Mouse (Mus musculus) CH12.LX (cell line): ENCODE data around the gene Gm49776. TPM values are rescaled to one million over a fixed set of nuclear protein-coding genes. Genes with fewer than 3 reads are reported as not detected.

Experiments
- DNase-seq: peaks from one replicate; pipeline ENCODE4 v3.0.0-alpha.2; 2013; ENCODE audit errors: extremely low read depth
- H3K27ac ChIP-seq: 2 replicates; pipeline ENCODE4 v1.5.1; 2012; ENCODE audit warnings: low read depth, mild to moderate bottlenecking, control low read depth, moderate library complexity; ENCODE audit not compliant: insufficient read depth
- H3K27me3 ChIP-seq: replicated peaks from 2 replicates; pipeline ENCODE3; 2012; ENCODE audit warnings: inconsistent platforms
- H3K36me3 ChIP-seq, 2 experiments: replicated peaks in 1 of 2; 2 replicates each; pipeline versions ENCODE3 to v1.6.1; 2012; ENCODE audit warnings: inconsistent platforms in 1 of 2, low read length in 1 of 2, mild to moderate bottlenecking in 1 of 2, mixed read lengths in 1 of 2, moderate library complexity in 1 of 2; ENCODE audit not compliant: control insufficient read depth in 1 of 2, insufficient read depth in 1 of 2
- H3K4me1 ChIP-seq, 2 experiments: 2 replicates each; pipeline ENCODE4 v1.6.1; 2012; ENCODE audit warnings: inconsistent platforms in 1 of 2, moderate library complexity in 1 of 2; ENCODE audit not compliant: insufficient read depth in 2 of 2, control insufficient read depth in 1 of 2
- H3K4me2 ChIP-seq: 2 replicates; pipeline ENCODE4 v1.6.1; 2012; ENCODE audit warnings: low read depth, mild to moderate bottlenecking, control low read depth; ENCODE audit not compliant: poor library complexity, insufficient read depth, severe bottlenecking
- H3K4me3 ChIP-seq, 3 experiments: fragments of 150-350 bp in 1 of 3; sonication (generic) in 1 of 3; replicated peaks in 1 of 3; 2 replicates each; pipeline versions ENCODE3 to v1.5.1; 2011 to 2012; ENCODE audit warnings: low read depth in 2 of 3, low read length in 2 of 3, mild to moderate bottlenecking in 2 of 3, moderate library complexity in 2 of 3, control low read depth in 1 of 3, improper control_type of control experiment in 1 of 3, inconsistent platforms in 1 of 3, mixed read lengths in 1 of 3; ENCODE audit not compliant: poor library complexity in 1 of 3
- H3K79me2 ChIP-seq: replicated peaks from 2 replicates; pipeline ENCODE4 v1.6.1; 2012; ENCODE audit warnings: mild to moderate bottlenecking, moderate library complexity; ENCODE audit not compliant: control insufficient read depth, poor library complexity, insufficient read depth, severe bottlenecking; ENCODE audit errors: extremely low read depth
- H3K9ac ChIP-seq: 2 replicates; pipeline ENCODE4 v1.6.1; 2012; ENCODE audit warnings: low read depth, mild to moderate bottlenecking, control low read depth, moderate library complexity; ENCODE audit not compliant: insufficient read depth
- H3K9me3 ChIP-seq: replicated peaks from 2 replicates; pipeline ENCODE3; 2012; ENCODE audit warnings: low read length, inconsistent platforms, mixed read lengths
- BHLHE40 ChIP-seq: IDR thresholded peaks from 2 replicates; pipeline ENCODE4 v1.6.1; 2011; ENCODE audit warnings: mild to moderate bottlenecking, low read depth, low read length, improper control_type of control experiment
- CHD2 ChIP-seq: IDR thresholded peaks from 2 replicates; pipeline ENCODE4 v1.6.1; 2011; ENCODE audit warnings: low read length, improper control_type of control experiment
- CTCF ChIP-seq, 2 experiments: IDR thresholded peaks in 1 of 2; conservative IDR thresholded peaks in 1 of 2; 2 replicates each; pipeline ENCODE4 v1.5.1; 2011 to 2012; ENCODE audit warnings: low read depth in 2 of 2, low read length in 2 of 2, improper control_type of control experiment in 1 of 2, inconsistent platforms in 1 of 2, mild to moderate bottlenecking in 1 of 2, moderate library complexity in 1 of 2
- E2F4 ChIP-seq: IDR thresholded peaks from 2 replicates; pipeline ENCODE4 v1.6.1; 2011; ENCODE audit warnings: low read depth, low read length, improper control_type of control experiment; ENCODE audit not compliant: insufficient replicate concordance
- EP300 ChIP-seq: IDR thresholded peaks from 2 replicates; pipeline ENCODE4 v1.6.1; 2011; ENCODE audit warnings: low read length, improper control_type of control experiment
- ETS1 ChIP-seq: conservative IDR thresholded peaks from 2 replicates; pipeline ENCODE4 v1.6.1; 2012; ENCODE audit warnings: low read depth, mild to moderate bottlenecking, inconsistent platforms, low read length, improper control_type of control experiment, moderate library complexity
- GABPA ChIP-seq: IDR thresholded peaks from 2 replicates; pipeline ENCODE4 v1.6.1; 2012; ENCODE audit warnings: low read depth, low read length, improper control_type of control experiment, inconsistent platforms; ENCODE audit not compliant: insufficient replicate concordance
- HCFC1 ChIP-seq: IDR thresholded peaks from 2 replicates; pipeline ENCODE4 v1.6.1; 2012; ENCODE audit warnings: low read depth, mild to moderate bottlenecking, inconsistent platforms, low read length, improper control_type of control experiment
- IRF4 ChIP-seq: IDR thresholded peaks from 2 replicates; pipeline ENCODE4 v1.6.1; 2014; ENCODE audit warnings: low read depth, mild to moderate bottlenecking, inconsistent platforms, low read length, improper control_type of control experiment
- JUND ChIP-seq: conservative IDR thresholded peaks from 2 replicates; pipeline ENCODE4 v1.6.1; 2011; ENCODE audit warnings: low read depth, low read length, improper control_type of control experiment
- KAT2A ChIP-seq: IDR thresholded peaks from 2 replicates; pipeline ENCODE4 v1.6.1; 2012; ENCODE audit warnings: low read length, improper control_type of control experiment, inconsistent platforms; ENCODE audit not compliant: insufficient replicate concordance
- MAFK ChIP-seq: IDR thresholded peaks from 2 replicates; pipeline ENCODE4 v1.6.1; 2011; ENCODE audit warnings: low read length, improper control_type of control experiment; ENCODE audit not compliant: insufficient replicate concordance
- MEF2A ChIP-seq: IDR thresholded peaks from 2 replicates; pipeline ENCODE4 v1.6.1; 2014; ENCODE audit warnings: low read depth, mild to moderate bottlenecking, inconsistent platforms, low read length, improper control_type of control experiment, borderline replicate concordance
- MXI1 ChIP-seq: IDR thresholded peaks from 2 replicates; pipeline ENCODE4 v1.6.1; 2011; ENCODE audit warnings: mild to moderate bottlenecking, low read depth, low read length, improper control_type of control experiment
- MYC ChIP-seq: IDR thresholded peaks from 2 replicates; pipeline ENCODE4 v1.6.1; 2011; ENCODE audit warnings: low read depth, mild to moderate bottlenecking, improper control_type of control experiment, low read length
- NRF1 ChIP-seq: IDR thresholded peaks from 2 replicates; pipeline ENCODE4 v1.6.1; 2014; ENCODE audit warnings: low read depth, mild to moderate bottlenecking, inconsistent platforms, low read length, improper control_type of control experiment, moderate library complexity
- PAX5 ChIP-seq: IDR thresholded peaks from 2 replicates; pipeline ENCODE4 v1.6.1; 2012; ENCODE audit warnings: low read length, inconsistent platforms, mixed read lengths
- POLR2AphosphoS2 ChIP-seq: IDR thresholded peaks from 2 replicates; pipeline ENCODE4 v1.6.1; 2011; ENCODE audit warnings: low read depth, low read length, improper control_type of control experiment
- RAD21 ChIP-seq: IDR thresholded peaks from 2 replicates; pipeline ENCODE4 v1.6.1; 2011; ENCODE audit warnings: low read depth, mild to moderate bottlenecking, low read length, improper control_type of control experiment, moderate library complexity
- RCOR1 ChIP-seq: conservative IDR thresholded peaks from 2 replicates; pipeline ENCODE4 v1.6.1; 2012; ENCODE audit warnings: low read depth, mild to moderate bottlenecking, inconsistent platforms, low read length, improper control_type of control experiment
- SIN3A ChIP-seq: IDR thresholded peaks from 2 replicates; pipeline ENCODE4 v1.6.1; 2012; ENCODE audit warnings: low read length, improper control_type of control experiment, inconsistent platforms
- SMC3 ChIP-seq: IDR thresholded peaks from 2 replicates; pipeline ENCODE4 v1.6.1; 2011; ENCODE audit warnings: low read depth, low read length, improper control_type of control experiment
- TBP ChIP-seq: conservative IDR thresholded peaks from 2 replicates; pipeline ENCODE4 v1.6.1; 2011; ENCODE audit warnings: low read depth, low read length, improper control_type of control experiment
- TCF12 ChIP-seq: IDR thresholded peaks from 2 replicates; pipeline ENCODE4 v1.6.1; 2014; ENCODE audit warnings: low read depth, mild to moderate bottlenecking, inconsistent platforms, low read length, improper control_type of control experiment
- UBTF ChIP-seq: IDR thresholded peaks from 2 replicates; pipeline ENCODE4 v1.6.1; 2012; ENCODE audit warnings: low read depth, mild to moderate bottlenecking, inconsistent platforms, low read length, improper control_type of control experiment, moderate library complexity
- ZC3H11A ChIP-seq: IDR thresholded peaks from 2 replicates; pipeline ENCODE4 v1.6.1; 2012; ENCODE audit warnings: low read depth, mild to moderate bottlenecking, inconsistent platforms, low read length, improper control_type of control experiment
- ZKSCAN1 ChIP-seq: IDR thresholded peaks from 2 replicates; pipeline ENCODE4 v1.6.1; 2012; ENCODE audit warnings: low read depth, inconsistent platforms, low read length, improper control_type of control experiment, borderline replicate concordance
- ZMIZ1 ChIP-seq: IDR thresholded peaks from 2 replicates; pipeline ENCODE4 v1.6.1; 2012; ENCODE audit warnings: low read depth, mild to moderate bottlenecking, inconsistent platforms, low read length, improper control_type of control experiment
- ZNF384 ChIP-seq: IDR thresholded peaks from 2 replicates; pipeline ENCODE4 v1.6.1; 2012; ENCODE audit warnings: low read depth, low read length, improper control_type of control experiment, inconsistent platforms
- dilution Hi-C: fragments of 300-500 bp; cut with MboI; formaldehyde crosslinking; loops from 2 replicates; pipeline ENCODE4 v1.14.3; 2020; ENCODE audit warnings: low sequenced_read_pairs; ENCODE audit not compliant: extremely low pct_unique_long_range_greater_than_20kb, extremely low pct_ligation_motif_present
- in situ Hi-C: fragments of 300-500 bp; cut with MboI; formaldehyde crosslinking; loops from 3 replicates; pipeline ENCODE4 v1.14.3; 2019; ENCODE audit warnings: low sequenced_read_pairs, low pct_ligation_motif_present, low pct_unique_long_range_greater_than_20kb, mixed read lengths
- polyA plus RNA-seq: library from polyadenylated mRNA; unstranded; fragments of >175 nt; gene quantifications from 2 replicates; pipeline ENCODE4 v1.2.1, GENCODE M21; 2012; ENCODE audit warnings: low read depth; ENCODE audit not compliant: insufficient read length
- total RNA-seq, 2 experiments: library from RNA; depleted of rRNA; stranded (reverse); fragments of 300-350 nt in 1 of 2; fragments of >200 nt in 1 of 2; gene quantifications; 2 replicates each; pipeline ENCODE4 v1.2.3; 2012 to 2014

Gene Gm49776
- total and polyA plus RNA-seq, 3 experiments, result 0.25 to 25.0 TPM; not detected in 1

GRCm38 (mm10) chr16:18213689-18214088, 44.4 kb downstream of the Gm49776 start:
- no peaks in the 10 kb centered on the region for H3K79me2 ChIP-seq
- in situ Hi-C loops (loop anchor here (5.0 kb wide), 2 partner anchors 36 to 91 kb away; no protein-coding TSS in a partner anchor), dilution Hi-C loops (no loop called here)
- TF ChIP-seq TCF12, result no peak
- no peak for TF ChIP-seq KAT2A
- no peak for TF ChIP-seq MYC
- no peak for TF ChIP-seq MAFK
- no peak for TF ChIP-seq MEF2A
- no peak for TF ChIP-seq GABPA
- H3K9ac ChIP-seq, result no peak overlapping the region
- H3K9me3 ChIP-seq, result no peaks in the 10 kb centered on the region
- H3K36me3 ChIP-seq, result no peaks in the 10 kb centered on the region
- no peak overlapping the region for H3K4me3 ChIP-seq
- no peak overlapping the region for H3K27ac ChIP-seq
- H3K27me3 ChIP-seq, result peaks cover 15% of the 10 kb centered on the region
- no peak overlapping the region for H3K4me2 ChIP-seq
- peaks cover 19 to 44% of the 10 kb centered on the region in 2 experiments for H3K4me1 ChIP-seq
- DNase-seq, result no peak

GRCm38 (mm10) chr16:18211417-18212171, 46.5 kb downstream of the Gm49776 start:
- no peak overlapping the region for H3K4me3 ChIP-seq
- peaks cover 8 to 27% of the 10 kb centered on the region in 2 experiments; a peak in 3 of 4 replicates for H3K4me1 ChIP-seq
- in situ Hi-C loops (loop anchor here (5.0 kb wide), 2 partner anchors 34 to 89 kb away; no protein-coding TSS in a partner anchor), dilution Hi-C loops (no loop called here)
- no peaks in the 10 kb centered on the region for H3K79me2 ChIP-seq
- no peaks in the 10 kb centered on the region for H3K36me3 ChIP-seq
- no peak overlapping the region for H3K9ac ChIP-seq
- no peak overlapping the region for H3K27ac ChIP-seq
- peak; percentile 78 for DNase-seq
- H3K9me3 ChIP-seq, result no peaks in the 10 kb centered on the region
- no peak overlapping the region for H3K4me2 ChIP-seq
- H3K27me3 ChIP-seq, result peaks cover 35% of the 10 kb centered on the region
- TF ChIP-seq SIN3A (0 out of 2 replicates have a peak, but pooled peaks have one; percentile 42), ZMIZ1 (no peak), ZC3H11A (peak; percentile 66), SMC3 (peak; percentile 95), JUND (no peak), ZKSCAN1 (no peak), MXI1 (peak; percentile 56; the same call in 1 of the 2 replicates), UBTF (no peak), NRF1 (0 out of 2 replicates have a peak, but pooled peaks have one; percentile 35), GABPA (no peak), IRF4 (0 out of 2 replicates have a peak, but pooled peaks have one; percentile 44), RCOR1 (0 out of 2 replicates have a peak, but pooled peaks have one; percentile 56), ETS1 (no peak), PAX5 (no peak), TCF12 (peak; percentile 61; the same call in 1 of the 2 replicates), EP300 (no peak), KAT2A (no peak), TBP (no peak), BHLHE40 (peak; percentile 41; the same call in 1 of the 2 replicates), CTCF (conservative IDR thresholded peaks at IDR 0.05 in 1 of 2, IDR thresholded peaks at IDR 0.05 in 1 of 2; ENCODE audit: low read depth in 2 of 2, low read length in 2 of 2) (peak; percentile 99), RAD21 (peak; percentile 100), CHD2 (no peak), POLR2AphosphoS2 (0 out of 2 replicates have a peak, but pooled peaks have one; percentile 43), MEF2A (peak; percentile 47; the same call in 1 of the 2 replicates), HCFC1 (peak; percentile 33), ZNF384 (0 out of 2 replicates have a peak, but pooled peaks have one; percentile 16), MAFK (no peak), E2F4 (no peak)
